Mouse (Mus musculus): ENCODE results near the gene Itgb2l. TPM values are rescaled to one million over a fixed set of nuclear protein-coding genes. Genes with fewer than 3 reads are reported as not detected.

Itgb2l gene
- 0.13 TPM in 1 of 2 replicates, not detected in the other for polyA plus RNA-seq (2012; rRNA removed)

DNA sequence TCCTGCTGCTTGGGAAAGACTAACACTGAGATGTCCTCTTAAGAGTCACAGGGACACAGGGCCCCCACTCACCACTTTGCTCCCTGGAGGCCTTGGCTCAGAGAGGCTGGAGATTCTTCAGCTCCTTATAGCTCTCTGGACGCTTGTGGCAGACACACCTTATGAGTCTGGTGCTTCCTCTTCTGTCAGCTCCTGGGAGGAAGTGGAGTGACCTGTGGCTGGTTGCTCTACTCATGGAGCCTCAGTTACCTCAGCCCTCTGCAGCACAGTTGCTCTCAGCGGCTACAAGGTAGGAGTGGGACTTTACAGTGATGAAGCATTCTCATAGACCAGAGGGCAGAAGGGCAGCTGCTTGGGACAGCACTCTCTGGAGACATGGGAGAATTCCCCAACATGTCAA, at the start of gene Itgb2l:
Gene Itgb2l, minus strand, starts transcription at position 152 of the 400 bp plus-strand sequence.
- H3K4me3 ChIP-seq (replicated peaks; ENCODE audit: extremely low read depth, low read depth, low read length), result no peak within 1 kb of the TSS
- H3K4me1 ChIP-seq (ENCODE audit: control insufficient read depth, insufficient read depth, low read length), result no peaks in the 10 kb centered on the region
- DNase-seq, result no peak
- TF ChIP-seq CTCF (IDR thresholded peaks at IDR 0.05; ENCODE audit: insufficient read depth, low read length) (no peak), POLR2A (IDR thresholded peaks at IDR 0.05; ENCODE audit: borderline replicate concordance, extremely low read depth, low read depth, low read length) (no peak)
- WGBS, result 65% methylated on average over 2 of the region's 2 CpGs

DNA sequence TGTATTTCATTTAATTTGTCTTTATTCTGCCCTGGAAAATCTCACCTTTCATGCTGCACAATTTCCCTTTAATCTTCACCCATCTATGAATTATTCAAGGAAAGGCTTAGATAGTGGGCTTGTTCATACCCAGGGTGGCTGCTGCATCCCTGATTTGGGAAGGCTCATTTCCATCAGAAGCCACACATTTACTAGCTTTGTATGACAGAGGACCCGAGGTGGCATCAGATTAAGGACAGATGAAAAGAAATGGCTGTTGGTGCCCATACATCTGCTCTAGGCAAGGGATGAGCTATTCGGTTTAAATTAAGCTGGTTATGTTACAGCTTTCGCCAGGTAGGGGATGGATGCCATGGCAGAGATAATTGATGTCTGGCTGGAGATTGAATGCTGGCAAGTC, 48.1 kb upstream of the Itgb2l start:
- no peak for DNase-seq
- H3K4me1 ChIP-seq (ENCODE audit: control insufficient read depth, insufficient read depth, low read length), result no peaks in the 10 kb centered on the region

DNA sequence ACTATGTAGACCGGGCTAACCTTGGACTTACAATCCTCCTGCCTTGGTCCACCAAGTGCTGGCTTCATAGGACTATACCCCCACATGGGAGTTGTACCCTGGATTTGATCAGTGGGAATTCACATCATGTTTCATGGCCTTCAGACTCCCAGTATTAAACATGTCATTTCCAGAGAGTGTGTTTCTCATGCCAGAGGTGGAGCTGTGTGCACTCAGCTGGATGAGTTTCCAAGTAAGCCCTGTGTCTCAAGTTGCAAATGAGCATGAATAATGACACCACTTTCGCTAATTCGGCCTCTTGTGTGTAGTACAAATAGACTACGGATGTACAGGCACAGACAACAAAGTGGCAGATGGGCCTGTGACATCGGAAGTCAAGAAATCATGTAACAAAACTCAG, 44.6 kb upstream of the Itgb2l start:
- TF ChIP-seq CTCF (IDR thresholded peaks at IDR 0.05; ENCODE audit: insufficient read depth, low read length), result no peak
- no peak for TF ChIP-seq POLR2A (IDR thresholded peaks at IDR 0.05; ENCODE audit: borderline replicate concordance, extremely low read depth, low read depth, low read length)
- WGBS, result 90% methylated on average over 5 of the region's 5 CpGs
- Histone ChIP-seq H3K4me3 (replicated peaks; ENCODE audit: extremely low read depth, low read depth, low read length) (no peak overlapping the region), H3K4me1 (ENCODE audit: control insufficient read depth, insufficient read depth, low read length) (no peaks in the 10 kb centered on the region)
- DNase-seq, result no peak

More for the DNA sequence above, 48.1 kb upstream of the Itgb2l start:
- TF ChIP-seq CTCF (IDR thresholded peaks at IDR 0.05; ENCODE audit: insufficient read depth, low read length) (no peak), POLR2A (IDR thresholded peaks at IDR 0.05; ENCODE audit: borderline replicate concordance, extremely low read depth, low read depth, low read length) (no peak)
- 72% methylated on average over 3 of the region's 3 CpGs for WGBS
- no peak overlapping the region for H3K4me3 ChIP-seq (replicated peaks; ENCODE audit: extremely low read depth, low read depth, low read length)

DNA sequence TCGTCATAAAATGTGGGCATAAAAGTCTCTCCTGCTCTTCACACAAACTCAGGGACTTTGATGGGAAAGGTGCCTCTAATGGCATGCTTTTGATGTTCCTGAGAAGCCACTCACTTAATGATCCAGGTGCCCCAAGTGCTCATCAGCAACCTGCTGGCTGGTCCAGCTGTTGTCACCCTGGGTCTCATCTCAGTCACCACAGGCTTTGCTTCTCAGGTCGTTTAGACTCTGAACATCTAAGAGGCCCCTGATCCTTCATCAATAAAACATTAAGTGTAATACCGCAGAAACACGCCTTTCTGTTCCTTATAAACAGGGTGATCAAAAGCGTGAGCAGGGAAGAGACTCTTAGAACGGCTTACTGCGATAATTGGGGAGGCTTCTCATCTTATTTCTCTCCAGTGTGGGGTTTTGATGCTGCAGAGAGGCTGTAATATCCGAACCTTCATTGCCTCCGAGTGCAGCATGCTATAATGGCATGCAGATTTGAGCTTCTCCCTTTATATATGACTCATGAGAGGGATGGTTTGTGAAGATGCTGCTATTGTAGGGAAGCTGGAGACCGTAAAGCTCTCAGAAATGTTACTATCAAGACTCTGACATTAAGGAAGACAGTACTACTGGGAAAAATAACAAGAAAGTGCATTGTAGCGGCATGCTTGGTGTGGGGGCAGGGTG, 43.7 kb upstream of the Itgb2l start:
- WGBS, result 74% methylated on average over 11 of the region's 11 CpGs
- Histone ChIP-seq H3K4me3 (replicated peaks; ENCODE audit: extremely low read depth, low read depth, low read length) (no peak overlapping the region), H3K4me1 (ENCODE audit: control insufficient read depth, insufficient read depth, low read length) (no peaks in the 10 kb centered on the region)
- no peak for TF ChIP-seq POLR2A (IDR thresholded peaks at IDR 0.05; ENCODE audit: borderline replicate concordance, extremely low read depth, low read depth, low read length)
- TF ChIP-seq CTCF (IDR thresholded peaks at IDR 0.05; ENCODE audit: insufficient read depth, low read length), result no peak
- no peak for DNase-seq

DNA sequence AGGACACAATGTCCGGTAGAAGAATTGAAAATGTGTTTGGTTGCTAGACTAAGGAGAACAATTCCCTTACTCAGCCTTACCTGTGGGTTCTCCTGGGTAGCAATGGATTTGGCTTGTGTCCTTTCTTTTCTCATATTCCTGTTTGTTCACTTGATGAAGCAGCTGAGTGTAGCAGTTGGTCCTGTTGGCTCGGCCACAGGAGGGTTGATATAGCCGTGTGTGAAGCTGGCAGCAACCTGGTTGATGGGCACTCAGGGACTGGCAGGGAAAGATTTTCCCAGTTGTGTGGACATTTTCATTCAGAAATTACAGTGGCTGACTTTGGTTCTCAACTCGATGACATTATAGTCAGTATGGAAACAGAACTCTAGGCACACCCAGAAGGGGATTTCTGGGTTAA, 38.4 kb upstream of the Itgb2l start:
- DNase-seq, result no peak
- TF ChIP-seq CTCF (IDR thresholded peaks at IDR 0.05; ENCODE audit: insufficient read depth, low read length) (no peak), POLR2A (IDR thresholded peaks at IDR 0.05; ENCODE audit: borderline replicate concordance, extremely low read depth, low read depth, low read length) (no peak)
- Histone ChIP-seq H3K4me1 (ENCODE audit: control insufficient read depth, insufficient read depth, low read length) (no peaks in the 10 kb centered on the region), H3K4me3 (replicated peaks; ENCODE audit: extremely low read depth, low read depth, low read length) (no peak overlapping the region)
- WGBS, result 86% methylated on average over 4 of the region's 4 CpGs

DNA sequence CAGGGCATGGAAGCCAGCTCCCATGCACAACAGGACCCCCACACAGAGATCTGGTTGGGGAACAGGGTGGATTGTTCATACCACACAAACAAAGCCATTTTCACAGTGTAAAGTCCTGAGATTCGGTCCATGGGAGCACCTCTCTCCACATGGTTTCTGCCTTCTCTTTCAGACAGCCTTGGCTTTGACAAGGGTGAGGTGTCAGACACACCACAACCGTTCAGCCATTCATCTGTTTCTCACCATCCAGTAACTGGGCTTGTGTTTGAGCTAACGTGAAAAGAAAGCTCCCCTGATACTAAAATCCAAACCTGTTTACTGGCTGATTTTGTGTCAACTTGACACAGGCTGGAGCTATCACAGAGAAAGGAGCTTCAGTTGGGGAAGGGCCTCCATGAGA, 30.8 kb upstream of the Itgb2l start:
- TF ChIP-seq POLR2A (IDR thresholded peaks at IDR 0.05; ENCODE audit: borderline replicate concordance, extremely low read depth, low read depth, low read length) (no peak), CTCF (IDR thresholded peaks at IDR 0.05; ENCODE audit: insufficient read depth, low read length) (no peak)
- 67% methylated on average over 3 of the region's 3 CpGs for WGBS
- Histone ChIP-seq H3K4me1 (ENCODE audit: control insufficient read depth, insufficient read depth, low read length) (no peaks in the 10 kb centered on the region), H3K4me3 (replicated peaks; ENCODE audit: extremely low read depth, low read depth, low read length) (no peak overlapping the region)
- no peak for DNase-seq

DNA sequence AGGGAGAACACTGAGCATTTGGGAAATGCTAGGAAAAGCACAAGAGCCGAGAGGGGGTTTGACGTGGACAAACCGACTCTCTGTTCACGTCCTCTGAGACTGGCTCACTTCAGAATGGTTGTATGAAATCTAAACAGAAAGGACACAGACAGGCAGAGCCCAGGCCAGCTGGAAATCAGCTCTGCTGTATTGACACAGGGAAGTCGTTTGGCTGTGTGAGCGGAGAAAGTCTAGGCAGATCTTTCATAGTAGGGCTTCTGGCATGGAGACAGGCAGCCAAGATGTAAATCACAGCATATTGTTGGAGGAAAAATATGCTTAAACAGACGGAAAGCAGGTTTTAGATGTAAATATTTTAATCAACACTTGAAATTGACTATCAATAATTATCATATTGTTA, 29.4 kb upstream of the Itgb2l start:
- TF ChIP-seq CTCF (IDR thresholded peaks at IDR 0.05; ENCODE audit: insufficient read depth, low read length) (no peak), POLR2A (IDR thresholded peaks at IDR 0.05; ENCODE audit: borderline replicate concordance, extremely low read depth, low read depth, low read length) (no peak)
- Histone ChIP-seq H3K4me3 (replicated peaks; ENCODE audit: extremely low read depth, low read depth, low read length) (no peak overlapping the region), H3K4me1 (ENCODE audit: control insufficient read depth, insufficient read depth, low read length) (no peaks in the 10 kb centered on the region)
- DNase-seq, result no peak
- WGBS, result 38% methylated on average over 7 of the region's 7 CpGs

DNA sequence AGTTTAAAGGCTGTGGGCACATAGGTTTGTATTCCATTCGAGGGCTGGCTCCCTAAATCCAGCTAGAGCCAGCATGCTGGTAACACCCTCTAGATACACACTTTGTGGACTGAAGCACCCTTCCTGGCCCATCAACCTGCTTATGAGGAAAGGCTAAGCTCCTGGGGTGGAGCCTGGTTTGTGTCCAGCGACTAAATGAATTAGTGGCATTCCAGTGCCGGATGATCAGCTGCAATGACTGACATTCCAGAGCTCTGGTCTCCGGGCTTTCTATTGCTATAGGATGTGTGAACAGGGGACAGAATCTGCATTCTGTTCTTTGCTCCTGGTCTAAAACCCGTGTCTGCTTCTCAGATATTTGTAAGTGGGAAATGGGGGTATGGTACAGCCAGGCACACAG, 28.9 kb upstream of the Itgb2l start:
- WGBS, result 30% methylated on average over 5 of the region's 5 CpGs
- no peak for DNase-seq
- Histone ChIP-seq H3K4me3 (replicated peaks; ENCODE audit: extremely low read depth, low read depth, low read length) (no peak overlapping the region), H3K4me1 (ENCODE audit: control insufficient read depth, insufficient read depth, low read length) (no peaks in the 10 kb centered on the region)
- TF ChIP-seq CTCF (IDR thresholded peaks at IDR 0.05; ENCODE audit: insufficient read depth, low read length) (no peak), POLR2A (IDR thresholded peaks at IDR 0.05; ENCODE audit: borderline replicate concordance, extremely low read depth, low read depth, low read length) (no peak)

DNA sequence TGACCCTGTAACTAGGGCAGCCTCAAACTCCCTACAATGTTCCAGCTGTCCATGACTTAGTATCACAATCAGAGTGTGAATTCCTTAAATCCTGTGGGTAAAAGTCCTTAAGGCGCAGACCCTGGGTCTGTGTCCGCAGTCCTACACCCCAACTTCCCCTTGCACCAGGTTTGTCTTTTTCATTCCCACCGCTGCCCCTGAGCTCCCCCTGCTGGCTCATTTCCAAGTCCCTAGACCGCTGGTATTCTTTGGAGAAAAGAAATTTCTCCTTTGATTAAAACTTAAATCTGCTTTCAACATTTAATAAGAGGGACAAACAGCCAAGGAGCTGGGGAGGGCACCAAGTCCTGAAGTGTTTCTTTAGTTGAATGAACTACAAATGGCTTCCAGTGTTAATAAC, 26.2 kb upstream of the Itgb2l start:
- DNase-seq, result no peak
- WGBS, result 33% methylated on average over 4 of the region's 4 CpGs
- TF ChIP-seq CTCF (IDR thresholded peaks at IDR 0.05; ENCODE audit: insufficient read depth, low read length), result no peak
- no peak for TF ChIP-seq POLR2A (IDR thresholded peaks at IDR 0.05; ENCODE audit: borderline replicate concordance, extremely low read depth, low read depth, low read length)

DNA sequence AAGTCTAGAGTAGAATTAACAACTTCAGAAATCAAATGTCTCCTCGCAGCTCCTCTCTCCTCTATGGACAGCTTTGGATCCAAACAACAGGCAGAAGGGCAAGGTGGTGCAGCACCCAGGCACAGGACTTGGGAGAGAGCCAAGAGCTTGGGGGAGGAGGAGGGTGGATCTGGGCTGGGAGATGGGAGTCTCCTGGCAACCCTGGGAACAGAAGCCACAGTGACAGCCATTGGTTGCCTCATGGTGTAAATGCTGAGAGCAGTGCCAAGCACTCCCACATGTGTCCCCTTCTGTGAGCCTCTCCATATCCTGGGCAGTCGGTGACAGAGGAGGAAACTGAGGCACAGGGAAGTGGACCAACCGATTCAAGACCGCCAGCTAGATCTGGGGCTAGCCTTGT, 25.3 kb upstream of the Itgb2l start:
- WGBS, result 75% methylated on average over 4 of the region's 4 CpGs
- no peak for DNase-seq
- H3K4me1 ChIP-seq (ENCODE audit: control insufficient read depth, insufficient read depth, low read length), result no peaks in the 10 kb centered on the region
- H3K4me3 ChIP-seq (replicated peaks; ENCODE audit: extremely low read depth, low read depth, low read length), result no peak overlapping the region
- no peak for TF ChIP-seq CTCF (IDR thresholded peaks at IDR 0.05; ENCODE audit: insufficient read depth, low read length)
- no peak for TF ChIP-seq POLR2A (IDR thresholded peaks at IDR 0.05; ENCODE audit: borderline replicate concordance, extremely low read depth, low read depth, low read length)

More for the DNA sequence above, 26.2 kb upstream of the Itgb2l start:
- no peaks in the 10 kb centered on the region for H3K4me1 ChIP-seq (ENCODE audit: control insufficient read depth, insufficient read depth, low read length)
- H3K4me3 ChIP-seq (replicated peaks; ENCODE audit: extremely low read depth, low read depth, low read length), result no peak overlapping the region
